Mouse (Mus musculus): ENCODE results near the gene 6030408B16Rik.

- TF ChIP-seq CTCF (conservative IDR thresholded peaks at IDR 0.05; ENCODE audit: low read length) (no peak), NANOG (IDR thresholded peaks at IDR 0.05; ENCODE audit: borderline replicate concordance, low read length) (no peak)
These were observed 21.9 kb upstream of the 6030408B16Rik start for GRCm38 (mm10) chr15:101271107-101271506.

Measured in E14TG2a.4 (cell line).